Mouse (Mus musculus): Measurements from ENCODE around the gene Ptprg. TPM values are rescaled to one million over a fixed set of nuclear protein-coding genes. Genes with fewer than 3 reads are reported as not detected.

The Ptprg gene
- polyA plus RNA-seq (2016; fragmentation: Nextera tagmentation; extraction: Ambion mirVana) = 55.8 and 63.4 TPM in 2 replicates

- Histone ChIP-seq H3K4me2 (replicated peaks) (peak within 1 kb of the TSS; percentile 89), H3K4me3 (peak within 1 kb of the TSS; percentile 77), H3K4me1 (peaks cover 18% of the 10 kb centered on the region), H3K9ac (peak within 1 kb of the TSS; percentile 87), H3K9me3 (replicated peaks) (no peaks in the 10 kb centered on the region), H3K27me3 (no peaks in the 10 kb centered on the region), H3K27ac (peak within 1 kb of the TSS; percentile 97), H3K36me3 (no peaks in the 10 kb centered on the region)
- WGBS = under 1% methylated on average over 40 of the region's 40 CpGs
- ATAC-seq (ENCODE audit: low FRiP score) = peak; percentile 87
Observed at GRCm38 (mm10) chr14:11553273-11553665, at the start of gene Ptprg. TSS of gene Ptprg (plus strand) at chr14:11553532.

GRCm38 (mm10) chr14:11503803-11504365, 49.4 kb upstream of the Ptprg start:
- Histone ChIP-seq H3K36me3 (no peaks in the 10 kb centered on the region), H3K4me3 (no peak overlapping the region), H3K27me3 (no peaks in the 10 kb centered on the region), H3K4me1 (no peaks in the 10 kb centered on the region), H3K4me2 (replicated peaks) (no peak overlapping the region), H3K9ac (no peak overlapping the region), H3K27ac (no peak overlapping the region), H3K9me3 (replicated peaks) (no peaks in the 10 kb centered on the region)
- ATAC-seq (ENCODE audit: low FRiP score) = no peak
- WGBS = 70% methylated on average over 7 of the region's 7 CpGs

- 61% methylated on average over 1 of the region's 1 CpGs for WGBS
- H3K36me3 ChIP-seq = no peaks in the 10 kb centered on the region
- no peak overlapping the region for H3K27ac ChIP-seq
Observed at GRCm38 (mm10) chr14:11510173-11510572, 43.2 kb upstream of the Ptprg start.

GRCm38 (mm10) chr14:11519171-11519570, 34.2 kb upstream of the Ptprg start:
- no peak overlapping the region for H3K27ac ChIP-seq
- no peak overlapping the region for H3K4me2 ChIP-seq (replicated peaks)
- H3K36me3 ChIP-seq = no peaks in the 10 kb centered on the region
- no peaks in the 10 kb centered on the region for H3K4me1 ChIP-seq
- no peak overlapping the region for H3K4me3 ChIP-seq
- 88% methylated on average over 2 of the region's 2 CpGs for WGBS
- H3K9me3 ChIP-seq (replicated peaks) = no peaks in the 10 kb centered on the region
- no peak for ATAC-seq (ENCODE audit: low FRiP score)
- H3K27me3 ChIP-seq = no peaks in the 10 kb centered on the region
- no peak overlapping the region for H3K9ac ChIP-seq

More at GRCm38 (mm10) chr14:11510173-11510572, 43.2 kb upstream of the Ptprg start:
- no peak for ATAC-seq (ENCODE audit: low FRiP score)
- Histone ChIP-seq H3K4me1 (no peaks in the 10 kb centered on the region), H3K9ac (no peak overlapping the region), H3K27me3 (no peaks in the 10 kb centered on the region), H3K4me3 (no peak overlapping the region), H3K9me3 (replicated peaks) (no peaks in the 10 kb centered on the region), H3K4me2 (replicated peaks) (no peak overlapping the region)

- H3K4me1 ChIP-seq = no peaks in the 10 kb centered on the region
- H3K9ac ChIP-seq = no peak overlapping the region
- H3K9me3 ChIP-seq (replicated peaks) = no peaks in the 10 kb centered on the region
- WGBS = 93% methylated on average over 3 of the region's 3 CpGs
- H3K4me3 ChIP-seq = no peak overlapping the region
- no peaks in the 10 kb centered on the region for H3K36me3 ChIP-seq
- H3K27ac ChIP-seq = no peak overlapping the region
- H3K4me2 ChIP-seq (replicated peaks) = no peak overlapping the region
- H3K27me3 ChIP-seq = no peaks in the 10 kb centered on the region
- no peak for ATAC-seq (ENCODE audit: low FRiP score)
Observed at GRCm38 (mm10) chr14:11523052-11523451, 30.3 kb upstream of the Ptprg start.

- Histone ChIP-seq H3K9me3 (replicated peaks) (no peaks in the 10 kb centered on the region), H3K4me1 (peaks cover 12% of the 10 kb centered on the region), H3K9ac (no peak overlapping the region), H3K4me2 (replicated peaks) (no peak overlapping the region), H3K4me3 (no peak overlapping the region), H3K27me3 (no peaks in the 10 kb centered on the region), H3K36me3 (no peaks in the 10 kb centered on the region), H3K27ac (no peak overlapping the region)
- no peak for ATAC-seq (ENCODE audit: low FRiP score)
- WGBS = 91% methylated on average over 4 of the region's 4 CpGs
Observed at GRCm38 (mm10) chr14:11529591-11529990, 23.7 kb upstream of the Ptprg start.

- 23% methylated on average over 1 of the region's 1 CpGs for WGBS
- peak; percentile 55 for ATAC-seq (ENCODE audit: low FRiP score)
Observed at GRCm38 (mm10) chr14:11534456-11534855, 18.9 kb upstream of the Ptprg start.

GRCm38 (mm10) chr14:11536121-11536520, 17.2 kb upstream of the Ptprg start:
- WGBS = 74% methylated on average over 5 of the region's 5 CpGs
- Histone ChIP-seq H3K9me3 (replicated peaks) (no peaks in the 10 kb centered on the region), H3K4me3 (no peak overlapping the region), H3K36me3 (no peaks in the 10 kb centered on the region), H3K9ac (no peak overlapping the region), H3K27ac (no peak overlapping the region), H3K4me2 (replicated peaks) (no peak overlapping the region), H3K4me1 (peaks cover 16% of the 10 kb centered on the region), H3K27me3 (no peaks in the 10 kb centered on the region)
- ATAC-seq (ENCODE audit: low FRiP score) = no peak

More at GRCm38 (mm10) chr14:11534456-11534855, 18.9 kb upstream of the Ptprg start:
- H3K9me3 ChIP-seq (replicated peaks) = no peaks in the 10 kb centered on the region
- peaks cover 16% of the 10 kb centered on the region for H3K4me1 ChIP-seq
- H3K4me3 ChIP-seq = no peak overlapping the region
- H3K9ac ChIP-seq = no peak overlapping the region
- no peaks in the 10 kb centered on the region for H3K27me3 ChIP-seq
- H3K36me3 ChIP-seq = no peaks in the 10 kb centered on the region
- H3K4me2 ChIP-seq (replicated peaks) = no peak overlapping the region
- no peak overlapping the region for H3K27ac ChIP-seq

- Histone ChIP-seq H3K4me1 (peaks cover 16% of the 10 kb centered on the region), H3K27ac (no peak overlapping the region), H3K4me2 (replicated peaks) (peak overlapping the region; percentile 89), H3K9me3 (replicated peaks) (no peaks in the 10 kb centered on the region), H3K36me3 (no peaks in the 10 kb centered on the region), H3K4me3 (0 out of 2 replicates have a peak overlapping the region, but pooled peaks have one; percentile 77), H3K9ac (no peak overlapping the region), H3K27me3 (no peaks in the 10 kb centered on the region)
- WGBS = 21% methylated on average over 11 of the region's 11 CpGs
- no peak for ATAC-seq (ENCODE audit: low FRiP score)
Observed at GRCm38 (mm10) chr14:11551892-11552291, 1.4 kb upstream of the Ptprg start.

- no peaks in the 10 kb centered on the region for H3K36me3 ChIP-seq
- peak overlapping the region; percentile 89 for H3K4me2 ChIP-seq (replicated peaks)
- peaks cover 18% of the 10 kb centered on the region for H3K4me1 ChIP-seq
- H3K9ac ChIP-seq = peak overlapping the region; percentile 69
- H3K4me3 ChIP-seq = peak overlapping the region; percentile 77
- H3K27ac ChIP-seq = peak overlapping the region; percentile 97
- no peaks in the 10 kb centered on the region for H3K9me3 ChIP-seq (replicated peaks)
- ATAC-seq (ENCODE audit: low FRiP score) = peak; percentile 27
- no peaks in the 10 kb centered on the region for H3K27me3 ChIP-seq
- WGBS = 1% methylated on average over 33 of the region's 33 CpGs
Observed at GRCm38 (mm10) chr14:11552521-11553272, 635 bp upstream of the Ptprg start.

GRCm38 (mm10) chr14:11553679-11554305, 460 bp downstream of the Ptprg start:
- peak overlapping the region; percentile 97 for H3K27ac ChIP-seq
- under 1% methylated on average over 57 of the region's 57 CpGs for WGBS
- H3K4me1 ChIP-seq = peaks cover 18% of the 10 kb centered on the region
- H3K27me3 ChIP-seq = no peaks in the 10 kb centered on the region
- H3K9me3 ChIP-seq (replicated peaks) = no peaks in the 10 kb centered on the region
- H3K9ac ChIP-seq = peak overlapping the region; percentile 87
- ATAC-seq (ENCODE audit: low FRiP score) = peak; percentile 61
- H3K4me3 ChIP-seq = peak overlapping the region; percentile 77
- no peaks in the 10 kb centered on the region for H3K36me3 ChIP-seq
- peak overlapping the region; percentile 89 for H3K4me2 ChIP-seq (replicated peaks)

GRCm38 (mm10) chr14:11554306-11555041, 1.1 kb downstream of the Ptprg start:
- WGBS = under 1% methylated on average over 46 of the region's 46 CpGs
- H3K4me2 ChIP-seq (replicated peaks) = peak overlapping the region; percentile 89
- H3K4me3 ChIP-seq = peak overlapping the region; percentile 77
- no peaks in the 10 kb centered on the region for H3K36me3 ChIP-seq
- no peaks in the 10 kb centered on the region for H3K9me3 ChIP-seq (replicated peaks)
- peaks cover 18% of the 10 kb centered on the region for H3K4me1 ChIP-seq
- H3K27me3 ChIP-seq = no peaks in the 10 kb centered on the region
- H3K27ac ChIP-seq = peak overlapping the region; percentile 97
- ATAC-seq (ENCODE audit: low FRiP score) = peak; percentile 58
- H3K9ac ChIP-seq = peak overlapping the region; percentile 87
